Mouse (Mus musculus): ENCODE measurements around the gene Myo5c. TPM values are rescaled to one million over a fixed set of nuclear protein-coding genes. Genes with fewer than 3 reads are reported as not detected.

Myo5c gene
- polyA plus RNA-seq, 1 experiment from 2014 or later, result 27.8 TPM

DNA sequence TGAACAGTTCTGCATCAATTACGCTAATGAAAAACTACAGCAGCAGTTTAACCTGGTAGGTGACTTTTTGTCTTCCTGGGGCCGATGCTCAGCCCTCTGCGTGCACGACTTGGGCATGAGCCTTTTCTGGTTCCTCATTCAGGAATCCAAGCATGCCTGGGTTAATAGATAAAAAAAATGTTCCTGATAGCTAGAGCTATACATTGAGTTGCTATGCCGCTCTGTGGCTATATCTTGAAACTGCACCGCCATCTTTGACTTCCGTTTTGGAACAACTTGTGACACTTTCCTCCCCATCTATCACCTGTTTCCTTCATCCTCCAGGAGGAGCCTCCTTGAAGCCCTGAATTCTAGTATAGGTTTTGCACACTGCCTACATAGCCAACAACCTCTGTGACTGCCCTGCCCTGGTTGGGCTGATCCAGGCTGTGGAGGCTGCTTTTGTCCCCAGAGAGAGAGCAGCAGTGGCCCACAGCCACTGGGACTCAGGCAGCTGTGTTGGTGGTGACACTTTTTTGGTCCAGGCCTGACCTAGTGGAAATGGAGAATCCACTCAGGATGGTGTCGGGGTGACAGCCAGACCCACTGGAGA lies 30.5 kb downstream of the Myo5c start:
- Histone ChIP-seq H3K27me3 (no peaks in the 10 kb centered on the region), H3K27ac (no peak overlapping the region), H3K4me3 (no peak overlapping the region), H3K9me3 (no peaks in the 10 kb centered on the region), H3K36me3 (peaks cover 10% of the 10 kb centered on the region; the same call in 1 of the 2 replicates), H3K4me2 (no peak overlapping the region), H3K9ac (no peak overlapping the region), H3K4me1 (peaks cover 6% of the 10 kb centered on the region; the same call in 1 of the 2 replicates)
- ATAC-seq (ENCODE audit: borderline replicate concordance, extremely low read depth, low FRiP score, low TSS enrichment), result no peak
- WGBS, result 63% methylated on average over 8 of the region's 8 CpGs

DNA sequence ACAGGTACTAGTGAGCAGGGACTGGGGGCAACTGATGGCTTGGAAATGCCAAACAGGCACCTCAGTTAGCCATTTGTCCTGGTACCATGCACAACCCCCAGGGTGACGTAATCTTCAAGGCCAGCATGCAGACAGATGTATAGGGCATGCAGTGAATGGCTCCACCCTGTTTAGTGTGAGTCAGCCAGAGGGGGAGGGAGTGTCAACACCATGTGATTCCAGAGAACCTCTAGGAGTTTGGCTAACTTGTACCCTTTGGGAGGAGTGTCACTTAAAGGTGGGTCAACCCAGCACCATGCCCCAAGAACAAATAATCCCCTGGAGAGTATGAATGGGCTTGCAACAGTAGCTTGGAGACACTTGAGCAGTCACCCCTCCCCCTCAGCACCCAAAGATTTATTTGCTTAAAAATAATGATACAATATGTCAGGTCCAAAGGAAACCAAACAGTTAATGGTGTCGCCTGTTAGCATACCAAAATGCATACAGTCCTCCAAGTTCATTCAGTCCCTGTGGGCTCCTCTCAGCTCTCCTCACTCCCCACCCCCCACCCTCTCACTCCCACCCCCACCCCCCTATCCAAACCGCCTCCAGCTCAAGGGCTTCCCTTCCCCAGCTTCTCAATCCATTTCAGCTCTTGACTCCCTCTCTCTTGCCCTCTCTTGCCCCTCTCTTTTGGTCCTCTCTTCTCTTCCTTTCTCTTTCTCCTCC lies 32.3 kb downstream of the Myo5c start:
- 20% methylated on average over 3 of the region's 3 CpGs for WGBS
- peak overlapping the region; percentile 41 for H3K27ac ChIP-seq
- peak; percentile 92 for ATAC-seq (ENCODE audit: borderline replicate concordance, extremely low read depth, low FRiP score, low TSS enrichment)

DNA sequence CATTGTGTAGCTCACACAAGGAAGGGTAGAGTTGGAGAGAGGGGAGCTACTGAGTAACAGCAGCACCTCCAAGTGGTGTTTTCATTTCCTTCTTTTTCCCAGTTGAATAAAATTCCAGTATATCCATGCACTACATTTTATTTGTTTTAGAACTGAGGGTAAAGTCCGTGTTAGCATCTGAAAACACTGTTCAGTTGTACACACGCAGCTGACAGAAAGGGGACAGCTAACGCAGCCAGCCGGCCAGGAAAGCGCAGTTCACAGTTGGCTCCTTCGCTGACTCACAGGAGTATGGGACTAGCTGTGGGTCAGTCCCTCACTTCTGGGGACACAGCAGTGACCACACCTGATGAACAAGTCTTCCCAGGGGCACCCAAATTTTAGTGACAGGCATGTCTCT lies 35.3 kb downstream of the Myo5c start:
- H3K27me3 ChIP-seq, result no peaks in the 10 kb centered on the region
- H3K27ac ChIP-seq, result no peak overlapping the region
- H3K4me2 ChIP-seq, result no peak overlapping the region
- H3K4me1 ChIP-seq, result no peaks in the 10 kb centered on the region
- H3K9me3 ChIP-seq, result no peaks in the 10 kb centered on the region
- WGBS, result 74% methylated on average over 6 of the region's 6 CpGs
- 0 out of 2 replicates have a peak, but pooled peaks cover 6% of the 10 kb centered on the region for H3K36me3 ChIP-seq
- no peak overlapping the region for H3K9ac ChIP-seq
- H3K4me3 ChIP-seq, result no peak overlapping the region
- no peak for ATAC-seq (ENCODE audit: borderline replicate concordance, extremely low read depth, low FRiP score, low TSS enrichment)

More for the DNA sequence above, 32.3 kb downstream of the Myo5c start:
- H3K4me2 ChIP-seq, result no peak overlapping the region
- H3K4me1 ChIP-seq, result peaks cover 6% of the 10 kb centered on the region; the same call in 1 of the 2 replicates
- peaks cover 2% of the 10 kb centered on the region; the same call in 1 of the 2 replicates for H3K36me3 ChIP-seq
- no peak overlapping the region for H3K4me3 ChIP-seq
- H3K9me3 ChIP-seq, result no peaks in the 10 kb centered on the region
- no peak overlapping the region for H3K9ac ChIP-seq
- H3K27me3 ChIP-seq, result no peaks in the 10 kb centered on the region

DNA sequence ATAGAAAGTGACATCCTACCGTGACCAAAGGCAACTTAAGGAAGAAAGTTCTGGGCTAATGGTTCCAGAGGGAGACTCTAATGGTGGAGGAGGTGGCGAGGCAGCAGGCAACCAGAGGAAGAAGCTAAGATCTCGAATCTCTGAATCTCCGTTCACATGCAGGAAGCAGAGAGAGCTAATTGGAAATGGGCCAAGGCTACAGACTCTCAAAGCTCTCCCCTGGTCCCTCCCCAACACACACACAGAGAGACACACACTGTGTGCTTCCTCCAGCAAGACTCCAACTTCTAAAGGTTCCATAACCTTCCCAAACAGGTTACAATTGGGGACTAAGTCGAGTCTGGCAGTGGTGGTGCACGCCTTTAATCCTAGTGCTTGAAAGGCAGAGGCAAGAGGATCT lies 38.6 kb downstream of the Myo5c start:
- no peaks in the 10 kb centered on the region for H3K9me3 ChIP-seq
- peaks cover 15% of the 10 kb centered on the region; the same call in 1 of the 2 replicates for H3K36me3 ChIP-seq
- no peak overlapping the region for H3K9ac ChIP-seq
- no peak overlapping the region for H3K4me3 ChIP-seq
- 58% methylated on average over 6 of the region's 6 CpGs for WGBS
- H3K27ac ChIP-seq, result no peak overlapping the region
- no peaks in the 10 kb centered on the region for H3K27me3 ChIP-seq
- H3K4me2 ChIP-seq, result no peak overlapping the region
- ATAC-seq (ENCODE audit: borderline replicate concordance, extremely low read depth, low FRiP score, low TSS enrichment), result no peak
- no peaks in the 10 kb centered on the region for H3K4me1 ChIP-seq

DNA sequence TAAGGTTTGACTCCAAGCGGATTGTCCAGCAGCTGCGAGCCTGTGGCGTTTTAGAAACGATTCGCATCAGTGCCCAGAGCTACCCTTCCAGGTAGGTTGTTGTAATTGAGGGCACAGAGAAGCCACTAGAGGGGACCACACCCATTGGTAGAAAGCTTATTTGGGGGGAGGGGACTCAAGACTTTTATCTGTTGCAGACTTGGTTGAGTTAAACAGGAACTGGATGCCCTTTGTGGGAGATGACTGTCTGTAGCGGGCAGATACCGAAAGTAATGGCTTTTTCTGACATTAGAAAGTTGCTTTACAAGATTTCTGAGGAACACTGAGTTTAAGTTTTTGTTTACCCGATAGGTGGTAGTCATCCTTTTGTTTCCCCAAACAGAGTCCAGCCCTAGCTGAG lies 39.7 kb downstream of the Myo5c start:
- Histone ChIP-seq H3K27me3 (no peaks in the 10 kb centered on the region), H3K27ac (no peak overlapping the region), H3K4me1 (no peaks in the 10 kb centered on the region), H3K4me2 (no peak overlapping the region), H3K36me3 (peaks cover 15% of the 10 kb centered on the region; the same call in 1 of the 2 replicates), H3K9me3 (no peaks in the 10 kb centered on the region), H3K4me3 (no peak overlapping the region), H3K9ac (no peak overlapping the region)
- no peak for ATAC-seq (ENCODE audit: borderline replicate concordance, extremely low read depth, low FRiP score, low TSS enrichment)
- WGBS, result 91% methylated on average over 8 of the region's 8 CpGs

DNA sequence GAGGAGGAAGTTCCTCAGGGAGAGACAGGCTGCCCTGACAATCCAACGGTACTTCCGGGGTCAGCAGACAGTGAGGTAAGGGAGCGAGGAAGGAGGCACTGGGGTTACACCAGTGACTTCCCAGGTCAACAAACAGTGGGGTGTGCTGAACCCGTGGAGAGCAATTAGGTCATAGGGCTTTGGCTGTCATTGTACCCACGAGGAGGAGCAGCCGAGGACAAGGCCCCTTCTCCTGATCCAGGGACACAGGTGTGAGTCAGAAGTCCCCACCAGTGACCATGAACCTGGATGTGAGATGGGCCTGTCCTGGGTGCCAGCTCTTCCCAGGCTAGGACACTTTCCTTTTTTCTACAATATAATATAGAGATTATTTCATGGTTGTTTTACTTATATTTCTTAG lies 41.8 kb downstream of the Myo5c start:
- Histone ChIP-seq H3K4me3 (no peak overlapping the region), H3K36me3 (peaks cover 19% of the 10 kb centered on the region; the same call in 1 of the 2 replicates), H3K9me3 (no peaks in the 10 kb centered on the region), H3K4me1 (no peaks in the 10 kb centered on the region), H3K9ac (no peak overlapping the region), H3K27me3 (no peaks in the 10 kb centered on the region), H3K4me2 (no peak overlapping the region), H3K27ac (no peak overlapping the region)
- no peak for ATAC-seq (ENCODE audit: borderline replicate concordance, extremely low read depth, low FRiP score, low TSS enrichment)
- WGBS, result 63% methylated on average over 6 of the region's 6 CpGs

DNA sequence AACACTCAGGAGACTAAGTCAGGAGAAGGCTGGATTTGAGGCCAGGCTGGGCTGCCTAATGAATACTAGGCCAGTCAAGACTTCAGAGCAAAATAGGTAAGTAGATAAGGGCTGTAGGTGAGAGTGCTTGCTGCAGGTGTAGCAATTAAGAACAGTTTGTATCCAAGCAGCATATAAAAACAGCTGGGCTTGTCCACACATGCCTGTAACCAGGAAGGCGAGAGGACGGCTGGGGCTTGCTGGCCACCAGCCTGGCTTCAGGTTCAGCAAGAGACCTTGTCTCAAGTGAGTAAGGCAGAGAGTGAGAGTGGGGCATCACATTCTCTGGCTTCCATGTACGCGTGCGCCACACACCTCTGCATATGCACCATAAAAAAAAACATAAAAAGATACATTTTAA lies 42.7 kb downstream of the Myo5c start:
- no peaks in the 10 kb centered on the region for H3K9me3 ChIP-seq
- H3K36me3 ChIP-seq, result peaks cover 19% of the 10 kb centered on the region; the same call in 1 of the 2 replicates
- no peaks in the 10 kb centered on the region for H3K4me1 ChIP-seq
- H3K4me2 ChIP-seq, result no peak overlapping the region
- ATAC-seq (ENCODE audit: borderline replicate concordance, extremely low read depth, low FRiP score, low TSS enrichment), result no peak
- WGBS, result 91% methylated on average over 5 of the region's 5 CpGs
- no peaks in the 10 kb centered on the region for H3K27me3 ChIP-seq
- no peak overlapping the region for H3K4me3 ChIP-seq
- H3K9ac ChIP-seq, result no peak overlapping the region
- no peak overlapping the region for H3K27ac ChIP-seq

DNA sequence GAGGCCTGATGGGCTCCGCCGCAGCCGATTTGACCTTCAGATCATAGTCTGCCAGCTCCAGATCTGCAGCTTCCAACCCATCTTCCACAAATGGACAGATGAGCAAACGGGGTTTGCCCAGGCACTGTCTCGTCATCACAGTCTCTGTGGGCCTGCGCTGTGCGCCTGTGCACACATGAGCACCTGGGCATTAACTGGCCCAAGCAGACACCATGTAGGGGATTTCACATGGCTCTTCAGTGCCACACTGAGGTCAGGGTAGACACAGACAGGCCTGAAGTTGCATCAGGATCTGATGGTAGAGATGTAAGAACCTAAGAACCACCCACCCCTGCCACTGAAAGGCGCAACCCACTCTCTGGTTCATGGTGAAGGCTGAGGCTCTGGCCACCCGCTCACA lies 43.2 kb downstream of the Myo5c start:
- Histone ChIP-seq H3K4me1 (no peaks in the 10 kb centered on the region), H3K27me3 (no peaks in the 10 kb centered on the region), H3K27ac (no peak overlapping the region), H3K9me3 (no peaks in the 10 kb centered on the region), H3K4me3 (no peak overlapping the region), H3K4me2 (no peak overlapping the region), H3K9ac (no peak overlapping the region), H3K36me3 (peaks cover 19% of the 10 kb centered on the region; the same call in 1 of the 2 replicates)
- no peak for ATAC-seq (ENCODE audit: borderline replicate concordance, extremely low read depth, low FRiP score, low TSS enrichment)
- 94% methylated on average over 9 of the region's 9 CpGs for WGBS

DNA sequence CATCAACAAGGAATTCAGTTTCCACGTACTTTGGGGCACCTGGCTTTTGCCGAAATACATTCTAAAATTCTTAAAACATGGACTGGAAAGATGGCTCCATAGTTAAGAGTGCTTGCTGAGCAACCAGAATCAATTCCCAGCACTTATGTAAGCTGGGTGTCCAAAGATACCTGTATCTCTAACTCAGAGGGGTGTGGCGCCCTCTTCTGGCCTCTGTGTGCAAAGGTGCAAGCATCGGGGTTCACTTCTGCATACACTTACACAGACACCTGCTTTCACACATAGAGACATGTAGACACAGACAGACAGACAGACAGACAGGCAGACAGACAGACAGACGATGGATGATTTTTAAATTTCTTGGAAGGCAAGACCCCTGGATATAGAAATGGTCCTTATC lies 49.0 kb downstream of the Myo5c start:
- 43% methylated on average over 5 of the region's 5 CpGs for WGBS
- no peak overlapping the region for H3K4me3 ChIP-seq

DNA sequence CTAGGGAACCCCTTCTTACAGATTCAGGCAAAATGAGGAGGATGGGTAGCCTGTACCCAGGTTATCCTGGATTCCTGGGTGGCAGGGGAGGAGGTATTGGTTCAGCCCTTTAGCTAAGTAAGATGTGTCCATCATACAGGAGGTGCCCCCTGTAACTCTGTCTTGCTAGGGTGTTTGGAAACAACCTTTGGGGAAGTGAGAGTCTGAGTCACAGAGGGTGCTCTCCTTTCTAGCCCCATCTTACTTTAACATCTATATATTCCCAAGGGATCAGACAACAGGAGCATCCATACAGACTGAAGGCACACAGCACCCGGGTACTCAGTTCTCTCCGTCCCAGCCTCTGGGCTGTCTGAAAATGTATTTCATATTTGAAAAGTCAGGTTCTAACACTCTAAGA lies 50.4 kb downstream of the Myo5c start:
- 76% methylated on average over 2 of the region's 2 CpGs for WGBS
- H3K9ac ChIP-seq, result no peak overlapping the region
- no peaks in the 10 kb centered on the region for H3K4me1 ChIP-seq
- H3K4me2 ChIP-seq, result no peak overlapping the region
- peaks cover 26% of the 10 kb centered on the region; the same call in 1 of the 2 replicates for H3K36me3 ChIP-seq
- no peaks in the 10 kb centered on the region for H3K27me3 ChIP-seq
- no peaks in the 10 kb centered on the region for H3K9me3 ChIP-seq
- no peak for ATAC-seq (ENCODE audit: borderline replicate concordance, extremely low read depth, low FRiP score, low TSS enrichment)
- H3K4me3 ChIP-seq, result no peak overlapping the region
- no peak overlapping the region for H3K27ac ChIP-seq

More for the DNA sequence above, 49.0 kb downstream of the Myo5c start:
- H3K36me3 ChIP-seq, result peaks cover 19% of the 10 kb centered on the region; the same call in 1 of the 2 replicates
- H3K27ac ChIP-seq, result no peak overlapping the region
- H3K27me3 ChIP-seq, result no peaks in the 10 kb centered on the region
- ATAC-seq (ENCODE audit: borderline replicate concordance, extremely low read depth, low FRiP score, low TSS enrichment), result no peak
- H3K9ac ChIP-seq, result no peak overlapping the region
- H3K4me2 ChIP-seq, result no peak overlapping the region
- no peaks in the 10 kb centered on the region for H3K9me3 ChIP-seq
- H3K4me1 ChIP-seq, result no peaks in the 10 kb centered on the region

DNA sequence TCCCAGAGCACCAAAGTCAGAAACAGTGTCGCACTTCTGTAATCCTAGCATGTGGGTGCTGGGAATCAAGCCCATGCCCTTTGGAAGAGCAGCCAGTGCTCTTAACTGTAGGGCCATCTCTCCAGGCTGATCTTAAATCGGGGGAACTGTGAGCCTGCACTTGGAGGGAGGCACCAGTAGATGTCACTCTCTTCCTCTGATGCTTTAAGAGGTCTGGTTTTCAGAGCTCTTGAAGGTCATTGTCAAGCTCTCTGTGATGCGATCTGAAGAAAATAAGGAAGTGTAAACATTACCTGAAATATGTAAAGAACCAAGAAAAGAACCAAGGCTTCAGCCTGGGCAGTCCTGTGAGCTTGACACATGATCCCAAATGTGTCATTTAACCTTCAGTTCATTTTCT lies 51.0 kb downstream of the Myo5c start:
- no peak overlapping the region for H3K4me2 ChIP-seq
- WGBS, result 6% methylated on average over 3 of the region's 3 CpGs
- H3K9me3 ChIP-seq, result no peaks in the 10 kb centered on the region
- no peaks in the 10 kb centered on the region for H3K27me3 ChIP-seq
- peaks cover 25% of the 10 kb centered on the region; the same call in 1 of the 2 replicates for H3K36me3 ChIP-seq
- no peak overlapping the region for H3K4me3 ChIP-seq
- ATAC-seq (ENCODE audit: borderline replicate concordance, extremely low read depth, low FRiP score, low TSS enrichment), result no peak
- H3K27ac ChIP-seq, result no peak overlapping the region
- no peak overlapping the region for H3K9ac ChIP-seq
- H3K4me1 ChIP-seq, result no peaks in the 10 kb centered on the region

DNA sequence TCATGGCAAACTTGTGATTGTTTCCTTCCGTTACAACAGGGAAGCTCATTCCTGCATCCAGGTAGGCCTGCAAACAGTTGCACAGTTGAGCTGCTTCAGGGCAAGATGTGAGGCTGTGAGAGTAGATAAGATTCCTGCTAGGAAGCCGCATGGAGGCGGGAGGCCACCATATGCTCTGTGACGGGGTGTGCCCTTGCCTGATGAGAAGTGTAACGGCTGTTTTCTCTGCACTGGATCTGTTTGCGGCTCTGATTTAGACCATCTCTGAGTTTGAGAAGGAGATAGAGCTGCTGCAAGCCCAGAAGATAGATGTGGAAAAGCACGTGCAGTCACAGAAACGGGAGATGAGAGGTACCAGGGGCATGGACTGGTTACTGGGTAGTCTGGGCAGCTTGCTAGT lies 51.8 kb downstream of the Myo5c start:
- H3K4me1 ChIP-seq, result no peaks in the 10 kb centered on the region
- H3K27ac ChIP-seq, result no peak overlapping the region
- no peaks in the 10 kb centered on the region for H3K27me3 ChIP-seq
- H3K4me3 ChIP-seq, result no peak overlapping the region
- no peaks in the 10 kb centered on the region for H3K9me3 ChIP-seq
- peaks cover 22% of the 10 kb centered on the region; the same call in 1 of the 2 replicates for H3K36me3 ChIP-seq
- H3K4me2 ChIP-seq, result no peak overlapping the region
- H3K9ac ChIP-seq, result no peak overlapping the region
- 79% methylated on average over 8 of the region's 8 CpGs for whole genome bisulfite sequencing
- ATAC-seq (ENCODE audit: borderline replicate concordance, extremely low read depth, low FRiP score, low TSS enrichment), result no peak
